Mouse (Mus musculus) mouse trophoblast stem cell (cell line): ENCODE data around the gene Calml4.
"Not testable (repeated sequence)": the region's sequence is repeated elsewhere in the genome, so short reads cannot be mapped to it uniquely, and the experiment has no call there.

Source experiments
- in situ Hi-C, 2 experiments: fragments of 300-500 bp; cut with MseI, MboI; formaldehyde crosslinking; loops; 2 replicates in 1 of 2; 3 replicates in 1 of 2; pipeline ENCODE4 v1.15.1; 2025

The Calml4 gene

DNA sequence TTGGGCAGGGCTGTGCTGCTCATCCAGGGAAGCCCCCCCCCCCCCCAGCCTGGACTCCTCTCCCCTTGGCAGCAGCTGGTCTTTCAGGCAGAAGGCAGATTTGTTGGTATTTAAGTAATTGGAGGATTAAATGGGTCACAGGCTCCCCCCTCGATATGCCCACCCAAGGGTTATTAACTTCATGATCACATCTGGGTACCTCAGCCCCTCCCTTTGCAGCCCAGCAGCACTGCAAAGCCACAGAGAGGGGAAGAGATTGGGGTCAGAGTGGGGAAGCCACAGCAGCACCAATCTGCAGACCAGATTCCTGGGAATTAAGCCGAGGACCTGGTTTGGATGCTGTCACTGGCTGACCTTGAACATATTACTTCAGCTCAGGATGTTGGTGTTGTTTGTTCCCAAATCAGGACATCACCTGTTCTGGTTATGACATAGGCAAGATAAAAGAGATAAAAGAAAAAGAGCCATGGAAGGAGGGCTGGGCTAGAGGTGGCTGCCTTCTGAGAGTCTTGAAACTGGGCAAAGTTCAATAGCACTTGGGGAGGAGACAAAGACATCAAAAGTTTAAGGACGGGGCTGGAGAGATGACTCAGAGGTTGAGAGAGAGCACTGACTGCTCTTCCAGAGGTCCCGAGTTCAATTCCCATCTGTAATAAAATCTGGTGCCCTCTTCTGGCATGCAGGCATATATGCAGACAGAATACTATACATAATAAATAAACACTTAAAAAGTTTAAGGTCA, 22.0 kb upstream of the Calml4 start:
- in situ Hi-C loops = no loop called here

DNA sequence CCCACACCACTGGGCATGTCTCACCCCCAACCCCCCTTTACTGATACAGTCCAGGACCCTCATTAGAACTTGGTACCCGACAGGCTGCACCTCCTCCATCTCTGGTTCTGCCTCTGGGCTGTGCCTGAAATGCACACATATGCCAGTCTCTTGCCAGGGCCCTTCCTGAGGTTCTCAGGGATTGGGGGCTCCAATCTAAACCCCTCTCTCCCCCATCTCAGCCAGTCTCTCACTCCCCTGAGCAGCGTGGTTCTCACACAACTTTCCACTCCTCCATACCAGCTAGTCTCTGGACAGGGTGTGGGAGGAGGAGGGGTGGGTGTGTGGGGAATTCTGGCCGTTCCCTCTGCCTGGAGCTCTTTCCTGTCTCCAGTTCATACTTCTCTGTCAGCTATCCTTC, 20.3 kb upstream of the Calml4 start:
- in situ Hi-C loops = no loop called here

GRCm38 (mm10) chr9:62838146-62838505, 19.8 kb upstream of the Calml4 start:
- in situ Hi-C loops = no loop called here

GRCm38 (mm10) chr9:62838506-62839171, 19.2 kb upstream of the Calml4 start, which contains the start of gene Cln6:
TSS of gene Cln6 (plus strand) at chr9:62838785.
- in situ Hi-C loops = no loop called here

- in situ Hi-C loops = no loop called here
Observed at GRCm38 (mm10) chr9:62839172-62839770, 18.6 kb upstream of the Calml4 start.

- in situ Hi-C loops = no loop called here
Observed at GRCm38 (mm10) chr9:62843356-62844024, 14.4 kb upstream of the Calml4 start.

- in situ Hi-C loops = no loop called here
Observed at GRCm38 (mm10) chr9:62844461-62844860, 13.4 kb upstream of the Calml4 start.

GRCm38 (mm10) chr9:62847694-62848093, 10.2 kb upstream of the Calml4 start:
- in situ Hi-C loops = no loop called here

DNA sequence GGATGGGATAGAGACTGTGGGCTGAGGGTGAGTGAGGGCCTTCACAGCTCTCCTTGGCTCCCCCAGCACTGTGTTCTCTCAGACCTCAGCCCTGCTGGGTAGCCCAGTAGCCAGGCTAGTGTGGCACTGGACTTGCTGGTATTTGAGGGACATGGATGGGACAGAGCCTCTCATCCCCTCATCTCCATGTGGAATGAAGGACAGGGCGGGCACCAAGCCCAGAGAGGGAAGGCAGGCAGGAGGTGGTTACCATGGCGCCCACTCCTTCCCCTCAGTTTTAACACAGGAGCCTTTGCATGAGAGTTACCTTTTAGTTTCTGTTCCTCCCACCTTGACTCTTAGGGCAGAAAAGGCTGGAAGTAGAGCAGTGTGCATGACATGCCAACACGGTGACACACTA, 9.2 kb upstream of the Calml4 start:
- in situ Hi-C loops = no loop called here

- in situ Hi-C loops = no loop called here
Observed at GRCm38 (mm10) chr9:62851571-62851970, 6.3 kb upstream of the Calml4 start.

- in situ Hi-C loops = no loop called here
Observed at GRCm38 (mm10) chr9:62854483-62854882, 3.4 kb upstream of the Calml4 start.

DNA sequence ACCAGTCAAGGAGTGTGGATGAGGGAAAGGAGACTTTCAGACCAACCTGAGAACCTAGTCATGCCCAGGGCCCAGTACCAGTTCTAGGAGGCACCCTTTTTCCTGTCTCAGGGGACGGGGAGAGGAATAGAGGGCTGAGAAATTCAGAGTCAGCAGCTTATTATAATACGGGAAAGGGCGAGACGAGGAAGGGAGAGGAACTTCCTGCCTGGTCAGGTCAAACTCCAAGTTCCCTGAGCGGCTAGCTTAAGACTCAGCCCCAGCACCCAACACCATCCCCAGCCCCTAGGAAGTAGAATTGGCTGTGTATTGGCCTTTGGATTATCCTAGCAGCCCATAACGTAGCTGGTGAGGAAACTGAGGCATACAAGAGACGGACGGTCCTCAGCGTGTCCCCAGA, 664 bp upstream of the Calml4 start:
- in situ Hi-C loops = no loop called here

DNA sequence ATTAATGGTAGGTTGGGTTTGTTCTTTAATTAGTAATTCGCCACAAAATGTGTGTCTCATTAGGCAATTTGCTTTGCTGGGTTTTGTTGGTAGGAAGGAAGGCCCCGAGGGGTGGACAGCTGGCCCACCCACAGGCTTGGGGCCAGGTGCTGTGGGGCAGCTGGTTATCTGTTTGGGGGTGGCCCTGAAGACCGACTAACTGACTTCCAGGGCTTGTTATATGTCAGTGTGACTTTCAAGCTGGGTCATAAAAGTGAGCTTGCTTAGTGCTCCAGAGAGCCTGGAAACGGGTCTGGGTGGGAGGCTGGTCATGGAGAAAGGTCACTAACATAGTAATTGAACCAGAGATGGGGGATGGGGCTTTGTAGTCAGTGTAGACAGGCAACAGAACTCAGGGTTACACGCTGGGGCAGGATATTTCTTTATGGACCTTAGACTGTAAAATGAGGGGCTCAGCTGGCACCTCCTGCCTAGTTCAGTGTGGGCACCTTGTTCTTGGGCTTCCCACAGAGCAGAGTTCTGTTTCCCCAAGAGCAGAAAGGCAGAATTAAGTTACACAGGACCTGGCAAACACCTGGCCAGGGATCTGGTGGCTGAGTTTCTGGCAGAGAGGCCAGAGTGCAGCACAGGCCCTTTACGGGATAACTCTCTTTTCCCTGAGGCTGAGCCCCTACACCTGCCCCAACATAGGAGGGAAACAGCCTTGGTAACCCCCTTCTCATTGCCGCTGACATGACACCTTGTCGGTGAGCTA, 563 bp downstream of the Calml4 start:
- in situ Hi-C loops = no loop called here

GRCm38 (mm10) chr9:62860102-62860501, 2.2 kb downstream of the Calml4 start:
- in situ Hi-C loops = not testable (repeated sequence)

- in situ Hi-C loops = no loop called here
Observed at GRCm38 (mm10) chr9:62860866-62861265, 3.0 kb downstream of the Calml4 start.

DNA sequence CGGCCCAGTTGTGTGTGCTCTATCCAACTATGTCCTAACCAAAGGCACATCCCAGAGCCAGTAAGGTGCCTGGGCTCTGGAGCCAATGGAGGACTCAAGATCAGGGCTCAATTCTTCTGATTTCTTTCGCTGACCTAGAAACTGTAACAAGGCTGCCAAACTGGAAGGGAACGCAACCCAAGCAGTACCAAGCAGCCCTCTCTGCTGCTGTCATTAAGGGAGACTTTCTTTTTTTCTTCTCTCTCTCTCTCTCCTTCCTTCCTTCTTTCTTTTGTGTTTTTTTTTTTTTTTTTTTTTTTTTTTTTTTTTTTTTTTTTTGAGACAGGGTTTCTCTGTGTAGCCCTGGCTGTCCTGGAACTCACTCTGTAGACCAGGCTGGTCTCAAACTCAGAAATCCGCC, 11.4 kb downstream of the Calml4 start:
- in situ Hi-C loops = not testable (repeated sequence)

DNA sequence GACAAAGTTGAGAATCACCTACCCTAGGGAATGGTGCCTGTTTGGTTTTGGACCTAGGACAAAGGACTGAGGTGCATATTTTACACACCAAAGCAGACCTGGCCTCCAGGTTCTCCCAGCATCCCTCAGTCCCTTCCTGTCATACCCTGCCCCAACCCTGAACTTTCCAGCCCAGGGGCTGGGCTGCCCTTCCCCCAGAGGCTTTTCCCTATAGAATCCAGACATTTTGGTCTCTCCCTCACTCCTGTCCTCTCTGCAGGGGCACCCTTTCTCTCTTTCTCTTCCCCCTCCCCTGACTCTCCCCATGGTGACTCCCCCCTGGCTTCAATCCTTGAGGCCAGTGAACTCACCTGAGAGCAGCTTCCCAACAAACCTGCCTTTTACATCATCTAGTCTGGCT, 12.8 kb downstream of the Calml4 start:
- in situ Hi-C loops = no loop called here

DNA sequence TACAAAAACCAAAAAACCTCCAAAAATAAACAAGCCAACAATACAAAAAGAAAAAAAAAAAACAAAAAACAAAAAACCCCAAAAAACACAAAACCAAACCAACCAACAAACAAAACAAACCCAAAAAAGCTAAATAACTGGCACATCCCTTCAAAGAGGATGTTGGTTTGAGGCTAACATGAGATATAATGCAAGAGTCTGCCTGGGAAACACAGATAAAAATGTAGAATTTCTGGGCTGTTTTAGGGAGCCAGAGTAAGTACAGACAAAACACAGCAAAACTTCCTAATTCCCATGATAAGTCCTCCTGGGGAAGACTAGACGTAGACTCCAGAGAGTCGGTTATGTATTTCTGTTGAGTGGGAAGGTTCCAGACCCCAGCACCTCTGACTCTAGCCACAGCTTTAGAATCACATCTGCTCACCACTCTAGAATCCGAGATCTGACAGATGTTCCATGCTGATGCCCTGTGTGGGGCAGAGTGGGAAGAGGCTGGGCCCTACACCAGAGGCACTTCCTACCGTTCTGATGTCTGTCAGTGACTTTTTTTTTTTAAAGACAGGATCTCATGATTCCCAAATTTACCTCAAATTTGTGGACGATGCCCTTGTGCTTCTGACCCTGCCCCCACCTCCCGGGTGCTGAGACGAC, 19.2 kb downstream of the Calml4 start:
- in situ Hi-C loops = no loop called here

DNA sequence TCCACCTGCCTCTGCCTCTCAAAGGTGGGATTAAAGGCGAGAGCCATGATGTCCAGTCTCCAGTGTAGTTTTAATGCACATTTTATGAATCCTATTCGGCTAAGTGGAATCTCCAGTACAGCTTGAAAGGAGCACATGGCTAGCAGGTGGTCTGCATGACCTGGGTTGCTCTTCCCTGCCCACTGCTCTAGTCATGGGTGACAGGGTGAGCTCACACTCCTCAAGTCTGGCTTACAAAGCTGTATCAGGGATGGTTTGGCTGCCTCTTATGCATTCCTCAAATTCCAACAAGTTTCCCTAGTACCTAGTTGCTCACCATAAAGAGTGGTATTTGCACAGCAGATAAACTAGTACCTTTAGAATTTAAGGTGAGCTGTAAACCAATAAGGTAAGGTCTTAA, 19.9 kb downstream of the Calml4 start:
- in situ Hi-C loops = no loop called here

DNA sequence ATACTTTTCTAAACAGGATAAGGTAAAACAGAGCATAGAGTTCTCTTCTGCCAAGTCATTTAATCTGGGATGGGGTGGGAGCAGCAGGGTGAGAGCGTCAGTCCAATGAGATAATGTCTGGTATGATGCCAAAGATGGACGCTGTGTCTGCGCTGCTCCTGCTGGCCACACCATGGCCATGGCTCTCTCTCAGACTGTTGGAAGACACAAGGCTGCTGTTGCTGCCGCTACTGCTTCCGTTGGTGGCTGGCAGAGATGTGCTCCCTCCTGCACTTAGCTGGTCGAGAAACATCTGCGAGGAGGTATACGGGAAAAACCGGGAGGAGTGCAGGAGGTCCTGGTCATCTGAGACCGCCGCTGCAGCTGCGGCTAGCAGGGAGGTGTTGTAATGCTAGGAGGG, 24.0 kb downstream of the Calml4 start:
- in situ Hi-C loops = no loop called here

DNA sequence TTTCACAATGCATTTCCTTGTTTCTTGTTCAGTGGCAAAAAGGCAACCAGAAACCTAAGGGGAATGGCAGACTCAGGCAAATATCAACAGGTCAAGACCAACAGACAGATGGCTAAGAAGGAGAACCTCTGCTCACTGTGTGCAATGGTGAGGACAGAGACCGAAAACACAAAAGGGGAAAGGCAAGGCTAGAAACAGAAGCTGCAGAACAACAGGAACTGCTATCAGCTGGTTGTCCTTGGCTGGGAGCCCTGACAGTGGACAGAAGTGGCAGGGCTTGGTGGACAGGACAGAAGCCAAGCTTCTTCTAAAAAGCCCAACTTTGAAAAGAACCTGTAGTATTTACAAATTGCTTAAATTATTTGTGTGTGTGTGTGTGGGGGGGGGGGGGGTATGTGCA, 36.6 kb downstream of the Calml4 start:
- in situ Hi-C loops = no loop called here
